21 mouse cellular contexts compared by ENCODE assay signal in genomic region chr13:42772314-42772713, GRCm38 (mm10).
DNase-seq lines count a peak whose midpoint lies in the region; ATAC-seq and TF ChIP-seq lines count a peak whose summit lies in the region.
"Had no signal": no experiment of that assay in that cellular context is flagged by ENCODE, and none has a peak within 500 bp of the region (broad histone marks: within the 10 kb centered on the region; RNA-seq: fewer than 3 reads in every experiment).

No protein-coding gene starts in this region.

- H3K4me3 ChIP-seq in embryonic facial prominence, embryonic 14.5 days (ENCODE audit: low read depth, low read length), result no peak overlapping the region
- H3K4me3 ChIP-seq in embryonic facial prominence, embryonic 10.5 days, result no peak overlapping the region
- H3K4me3 ChIP-seq in layer of hippocampus, adult 2 months, result no peak overlapping the region
- no peak overlapping the region for H3K4me3 ChIP-seq in midbrain, embryonic 13.5 days (replicated peaks)
- H3K4me3 ChIP-seq: heart, embryonic 10.5 days; hindbrain, embryonic 15.5 days; limb, embryonic 13.5 days; myocyte had no signal

- H3K36me3 ChIP-seq in embryonic facial prominence, embryonic 14.5 days (ENCODE audit: control insufficient read depth, insufficient read depth, low read length), result no peaks in the 10 kb centered on the region
- no peaks in the 10 kb centered on the region for H3K36me3 ChIP-seq in embryonic facial prominence, embryonic 10.5 days (replicated peaks)
- H3K36me3 ChIP-seq in midbrain, embryonic 13.5 days, result no peaks in the 10 kb centered on the region
- H3K36me3 ChIP-seq: heart, embryonic 10.5 days; hindbrain, embryonic 15.5 days; limb, embryonic 13.5 days had no signal

- no peak overlapping the region for H3K4me2 ChIP-seq in embryonic facial prominence, embryonic 14.5 days (ENCODE audit: low read depth, low read length)
- peak overlapping the region; percentile 36 for H3K4me2 ChIP-seq in midbrain, embryonic 13.5 days (replicated peaks)
- H3K4me2 ChIP-seq: hindbrain, embryonic 15.5 days; limb, embryonic 13.5 days had no signal

- DNase-seq in embryonic facial prominence, embryonic 14.5 days (ENCODE audit: low spot score), result peak; percentile 67
- no peak for DNase-seq in embryonic facial prominence, embryonic 10.5 days (ENCODE audit: low spot score)
- DNase-seq in layer of hippocampus, adult 2 months (ENCODE audit: low spot score in 2 of 2), result no peak
- no peak for DNase-seq in layer of hippocampus, adult 9-11 months
- DNase-seq in adrenal gland, postnatal 36 days, result no peak
- no peak for DNase-seq in spleen, adult 18-20 months
- DNase-seq: adrenal gland, adult 8-10 months; cerebellum, adult 18-20 months; gastrocnemius, postnatal 36 days; heart, postnatal 14 days; kidney, adult 2 months; kidney, postnatal 25 days; right cerebral cortex, postnatal 14 days had no signal

- H3K9me3 ChIP-seq in embryonic facial prominence, embryonic 14.5 days (ENCODE audit: control insufficient read depth, low read length), result no peaks in the 10 kb centered on the region
- H3K9me3 ChIP-seq in embryonic facial prominence, embryonic 10.5 days, result no peaks in the 10 kb centered on the region
- H3K9me3 ChIP-seq in midbrain, embryonic 13.5 days, result no peaks in the 10 kb centered on the region
- H3K9me3 ChIP-seq: heart, embryonic 10.5 days; hindbrain, embryonic 15.5 days had no signal

- no peak overlapping the region for H3K27ac ChIP-seq in embryonic facial prominence, embryonic 14.5 days (replicated peaks; ENCODE audit: low read depth, low read length)
- no peak overlapping the region for H3K27ac ChIP-seq in embryonic facial prominence, embryonic 10.5 days (replicated peaks)
- H3K27ac ChIP-seq in layer of hippocampus, adult 2 months, result 0 out of 2 replicates have a peak overlapping the region, but pooled peaks have one; percentile 16
- no peak overlapping the region for H3K27ac ChIP-seq in midbrain, embryonic 13.5 days
- H3K27ac ChIP-seq: heart, embryonic 10.5 days; hindbrain, embryonic 15.5 days; limb, embryonic 13.5 days; liver, embryonic 14.5 days; stomach, postnatal 0 days had no signal

- H3K4me1 ChIP-seq in embryonic facial prominence, embryonic 14.5 days (ENCODE audit: control insufficient read depth, insufficient read depth, low read length), result no peaks in the 10 kb centered on the region
- H3K4me1 ChIP-seq in embryonic facial prominence, embryonic 10.5 days, result peaks cover 6% of the 10 kb centered on the region
- peaks cover 35% of the 10 kb centered on the region for H3K4me1 ChIP-seq in midbrain, embryonic 13.5 days (replicated peaks)
- H3K4me1 ChIP-seq: heart, embryonic 10.5 days had no signal

- TF ChIP-seq CTCF in layer of hippocampus, adult 2 months (conservative IDR thresholded peaks at IDR 0.05), result no peak

- no peak overlapping the region for H3K9ac ChIP-seq in embryonic facial prominence, embryonic 14.5 days (ENCODE audit: low read depth, low read length)
- H3K9ac ChIP-seq in midbrain, embryonic 13.5 days (replicated peaks), result no peak overlapping the region
- H3K9ac ChIP-seq: hindbrain, embryonic 15.5 days; limb, embryonic 13.5 days; liver, embryonic 14.5 days had no signal

- H3K27me3 ChIP-seq in embryonic facial prominence, embryonic 14.5 days (replicated peaks; ENCODE audit: control insufficient read depth, insufficient read depth, low read length), result no peaks in the 10 kb centered on the region
- H3K27me3 ChIP-seq in embryonic facial prominence, embryonic 10.5 days (replicated peaks; ENCODE audit: low read depth, poor library complexity, severe bottlenecking), result no peaks in the 10 kb centered on the region
- no peaks in the 10 kb centered on the region for H3K27me3 ChIP-seq in midbrain, embryonic 13.5 days
- H3K27me3 ChIP-seq: CH12.LX; hindbrain, embryonic 15.5 days; limb, embryonic 13.5 days had no signal

- ATAC-seq in embryonic facial prominence, embryonic 14.5 days (ENCODE audit: low read depth), result peak; percentile 83
- peak; percentile 77; the same call in 1 of the 2 replicates for ATAC-seq in midbrain, embryonic 13.5 days

- 47% methylated on average over 6 of the region's 6 CpGs for WGBS in embryonic facial prominence, embryonic 14.5 days
- 44% methylated on average over 6 of the region's 6 CpGs for WGBS in embryonic facial prominence, embryonic 10.5 days
- 5% methylated on average over 6 of the region's 6 CpGs for WGBS in midbrain, embryonic 13.5 days
